ENCODE assay signal across 28 mouse cellular contexts in genomic region chr13:54191181-54191580, GRCm38 (mm10). TPM values are rescaled to one million over a fixed set of nuclear protein-coding genes. Genes with fewer than 3 reads are reported as not detected.
"Had no signal": no experiment of that assay in that cellular context is flagged by ENCODE, and none has a peak within 500 bp of the region (broad histone marks: within the 10 kb centered on the region; RNA-seq: fewer than 3 reads in every experiment).

No protein-coding gene starts in this region.

- H3K4me3 ChIP-seq: liver, embryonic 12.5 days; liver, embryonic 13.5 days; liver, embryonic 15.5 days; myocyte had no signal

- H3K9me3 ChIP-seq: limb, embryonic 10.5 days; limb, embryonic 12.5 days; limb, embryonic 13.5 days; limb, embryonic 15.5 days; liver, embryonic 12.5 days; liver, embryonic 13.5 days; liver, embryonic 15.5 days; lung, embryonic 15.5 days; midbrain, embryonic 12.5 days; midbrain, embryonic 13.5 days; midbrain, embryonic 15.5 days; neural tube, embryonic 12.5 days had no signal

- DNase-seq: left cerebral cortex, postnatal 4 days; liver; liver, embryonic 13.5 days; liver, postnatal 0 days; lung, adult 18-20 months; lung, adult 2 months; lung, embryonic 14.5 days; lung, postnatal 10 days; lung, postnatal 14 days; lung, postnatal 36 days; lung, postnatal 4 days had no signal

- ATAC-seq: liver, embryonic 12.5 days; liver, postnatal 0 days; lung, postnatal 0 days had no signal

- H3K36me3 ChIP-seq: limb, embryonic 10.5 days; limb, embryonic 12.5 days; limb, embryonic 13.5 days; limb, embryonic 15.5 days; liver, embryonic 12.5 days; liver, embryonic 13.5 days; liver, embryonic 15.5 days; lung, embryonic 15.5 days; midbrain, embryonic 12.5 days; midbrain, embryonic 13.5 days; midbrain, embryonic 15.5 days; neural tube, embryonic 12.5 days had no signal

- H3K9ac ChIP-seq: limb, embryonic 12.5 days; limb, embryonic 13.5 days; limb, embryonic 15.5 days; liver, embryonic 12.5 days; liver, embryonic 13.5 days; liver, embryonic 14.5 days; liver, embryonic 15.5 days; liver, postnatal 0 days; lung, embryonic 14.5 days; lung, embryonic 15.5 days had no signal

- H3K27ac ChIP-seq: limb, embryonic 10.5 days; limb, embryonic 12.5 days; limb, embryonic 13.5 days; limb, embryonic 15.5 days; liver, embryonic 12.5 days; liver, embryonic 13.5 days; liver, embryonic 14.5 days; liver, embryonic 15.5 days; lung, embryonic 15.5 days; macrophage; midbrain, embryonic 12.5 days; midbrain, embryonic 13.5 days; midbrain, embryonic 15.5 days; neural tube, embryonic 12.5 days had no signal

- H3K4me1 ChIP-seq: limb, embryonic 12.5 days; liver, embryonic 12.5 days; liver, embryonic 13.5 days; liver, embryonic 15.5 days had no signal

RNA-seq across cellular contexts. Expression of gene Hrh2, which starts 0.7 kb away (rescaled TPM):
- polyA plus RNA-seq: limb, embryonic 11.5 days; limb, embryonic 12.5 days; limb, embryonic 15.5 days; lung, embryonic 14.5 days; myocyte; neural tube, embryonic 11.5 days had no signal
